Mouse (Mus musculus) hindbrain, embryonic 14.5 days (tissue): Measurements from ENCODE around the gene Gnb1l. TPM values are rescaled to one million over a fixed set of nuclear protein-coding genes. Genes with fewer than 3 reads are reported as not detected.
A peak's percentile ranks its signal among the peaks of the same experiment; 100 is the strongest.

Experiments
- ATAC-seq: fragments of 200-750 bp; cut with Nextera tagmentation; 2 replicates; pipeline ENCODE4 v1.8.0; 2017; ENCODE audit warnings: moderate number of reproducible peaks, mild to moderate bottlenecking, moderate TSS enrichment, moderate library complexity; ENCODE audit not compliant: low FRiP score
- DNase-seq: peaks from one replicate; pipeline ENCODE4 v3.0.0-alpha.2; 2015; ENCODE audit warnings: low spot score
- H3K27ac ChIP-seq: fragments of 300-500 bp; sonication (generic); 2 replicates; pipeline ENCODE4 v1.5.1; 2014; ENCODE audit warnings: mild to moderate bottlenecking, moderate library complexity
- H3K27me3 ChIP-seq: fragments of 300-500 bp; sonication (generic); 2 replicates; pipeline ENCODE4 v1.6.1; 2014; ENCODE audit warnings: mild to moderate bottlenecking, low read length, mixed read lengths; ENCODE audit not compliant: control insufficient read depth, insufficient read depth
- H3K36me3 ChIP-seq: fragments of 300-500 bp; sonication (generic); replicated peaks from 2 replicates; pipeline ENCODE4 v1.6.1; 2014; ENCODE audit not compliant: control insufficient read depth, insufficient read depth
- H3K4me1 ChIP-seq: fragments of 300-500 bp; sonication (generic); replicated peaks from 2 replicates; pipeline ENCODE4 v1.6.1; 2014; ENCODE audit warnings: antibody characterized with exemption, low read length, mixed read lengths; ENCODE audit not compliant: control insufficient read depth, insufficient read depth
- H3K4me2 ChIP-seq: fragments of 300-500 bp; sonication (generic); replicated peaks from 2 replicates; pipeline ENCODE4 v1.6.1; 2014; ENCODE audit warnings: mild to moderate bottlenecking, moderate library complexity
- H3K4me3 ChIP-seq: fragments of 300-500 bp; sonication (generic); replicated peaks from 2 replicates; pipeline ENCODE4 v1.5.1; 2014; ENCODE audit warnings: mild to moderate bottlenecking, low read length
- H3K9ac ChIP-seq: fragments of 300-500 bp; sonication (generic); 2 replicates; pipeline ENCODE4 v1.6.1; 2014
- H3K9me3 ChIP-seq: fragments of 300-500 bp; sonication (generic); 2 replicates; pipeline ENCODE4 v1.6.1; 2016; ENCODE audit warnings: low read length; ENCODE audit not compliant: control insufficient read depth
- WGBS: fragments of 180-500 bp; shearing (Covaris S2); extraction: QIAGEN DNeasy Blood & Tissue Kit; methylation state at CpG from one replicate; pipeline ENCODE4 v1.1.7; 2014; 5-methylcytosine and 5-hydroxymethylcytosine counted together
- polyA plus RNA-seq: library from polyadenylated mRNA; unstranded; fragments of >200 nt; fragmentation: Nextera tagmentation; extraction: Ambion mirVana; gene quantifications from 2 replicates; pipeline ENCODE4 v1.2.1, GENCODE M21; 2014

The Gnb1l gene
- polyA plus RNA-seq, 1 experiment from 2014 or later, result 13.2 TPM

DNA sequence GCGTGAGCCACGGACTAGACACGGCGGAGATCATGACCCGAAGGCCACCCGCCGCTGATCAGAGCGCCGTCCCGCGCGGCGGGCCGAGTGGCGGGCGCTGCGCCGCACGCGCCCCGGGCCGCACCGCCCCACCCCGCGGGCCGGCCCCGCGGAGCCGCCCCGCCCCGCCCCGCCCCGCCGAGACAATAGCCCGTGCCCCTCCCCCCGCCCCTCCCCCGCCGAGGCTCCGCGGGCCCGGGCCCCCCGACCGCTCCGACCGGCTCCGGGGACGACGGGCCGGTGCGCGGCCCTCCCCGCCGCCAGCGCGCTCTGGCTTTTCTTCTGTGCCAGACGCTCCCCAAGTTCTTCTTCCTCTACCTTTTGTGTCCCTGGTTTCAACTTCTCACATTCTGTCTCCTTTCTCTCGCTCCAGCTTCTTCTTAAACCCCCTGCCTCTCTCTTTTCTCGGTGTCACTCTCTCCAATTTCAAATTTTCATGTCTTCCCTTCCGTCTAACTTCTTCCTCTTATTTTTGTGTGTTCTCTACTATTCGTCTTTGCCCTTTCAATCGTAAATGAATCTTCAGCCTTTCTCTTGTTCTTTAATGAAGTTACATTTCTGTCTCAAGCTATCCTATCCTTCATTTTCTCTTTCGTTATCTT is 88.5 kb downstream of the Gnb1l start:
- WGBS, result 2% methylated on average over 26 of the region's 62 CpGs
- no peaks in the 10 kb centered on the region for H3K9me3 ChIP-seq
- peak overlapping the region; percentile 40 for H3K9ac ChIP-seq
- peaks cover 93% of the 10 kb centered on the region for H3K27me3 ChIP-seq
- peak overlapping the region; percentile 53 for H3K4me2 ChIP-seq
- ATAC-seq, result no peak
- DNase-seq, result no peak
- peaks cover 21% of the 10 kb centered on the region for H3K4me1 ChIP-seq
- H3K4me3 ChIP-seq, result peak overlapping the region; percentile 33
- no peaks in the 10 kb centered on the region for H3K36me3 ChIP-seq
- no peak overlapping the region for H3K27ac ChIP-seq

- Histone ChIP-seq H3K9me3 (no peaks in the 10 kb centered on the region), H3K4me2 (peak overlapping the region; percentile 53), H3K36me3 (no peaks in the 10 kb centered on the region), H3K9ac (no peak overlapping the region), H3K4me1 (peaks cover 16% of the 10 kb centered on the region), H3K27me3 (peaks cover 90% of the 10 kb centered on the region), H3K4me3 (peak overlapping the region; percentile 17; the same call in 1 of the 2 replicates), H3K27ac (no peak overlapping the region)
- 1% methylated on average over 49 of the region's 57 CpGs for WGBS
- ATAC-seq, result peak; percentile 34; the same call in 1 of the 2 replicates
- DNase-seq, result no peak
Observed at GRCm38 (mm10) chr16:18587847-18588737, 89.6 kb downstream of the Gnb1l start.

DNA sequence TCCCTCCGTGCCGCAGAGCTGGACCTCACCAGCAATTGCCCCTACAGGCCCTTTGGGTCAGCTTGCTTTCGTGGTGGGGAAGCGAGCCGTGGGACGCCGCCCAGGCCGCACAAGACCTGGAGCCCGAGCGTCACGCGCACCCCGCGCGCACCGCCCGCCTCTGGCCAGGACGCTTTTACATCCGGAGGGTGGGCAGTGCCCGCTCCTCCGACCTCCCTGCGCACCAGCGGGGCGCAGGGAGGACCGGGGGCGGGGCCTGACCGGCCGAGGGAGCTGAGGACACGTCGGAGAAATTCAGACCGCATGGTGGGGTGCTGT is 90.2 kb downstream of the Gnb1l start:
- H3K27ac ChIP-seq, result no peak overlapping the region
- no peak overlapping the region for H3K4me2 ChIP-seq
- H3K36me3 ChIP-seq, result no peaks in the 10 kb centered on the region
- H3K4me3 ChIP-seq, result no peak overlapping the region
- no peak overlapping the region for H3K9ac ChIP-seq
- peaks cover 16% of the 10 kb centered on the region for H3K4me1 ChIP-seq
- ATAC-seq, result no peak
- H3K9me3 ChIP-seq, result no peaks in the 10 kb centered on the region
- peaks cover 89% of the 10 kb centered on the region for H3K27me3 ChIP-seq
- no peak for DNase-seq
- 3% methylated on average over 31 of the region's 31 CpGs for WGBS

DNA sequence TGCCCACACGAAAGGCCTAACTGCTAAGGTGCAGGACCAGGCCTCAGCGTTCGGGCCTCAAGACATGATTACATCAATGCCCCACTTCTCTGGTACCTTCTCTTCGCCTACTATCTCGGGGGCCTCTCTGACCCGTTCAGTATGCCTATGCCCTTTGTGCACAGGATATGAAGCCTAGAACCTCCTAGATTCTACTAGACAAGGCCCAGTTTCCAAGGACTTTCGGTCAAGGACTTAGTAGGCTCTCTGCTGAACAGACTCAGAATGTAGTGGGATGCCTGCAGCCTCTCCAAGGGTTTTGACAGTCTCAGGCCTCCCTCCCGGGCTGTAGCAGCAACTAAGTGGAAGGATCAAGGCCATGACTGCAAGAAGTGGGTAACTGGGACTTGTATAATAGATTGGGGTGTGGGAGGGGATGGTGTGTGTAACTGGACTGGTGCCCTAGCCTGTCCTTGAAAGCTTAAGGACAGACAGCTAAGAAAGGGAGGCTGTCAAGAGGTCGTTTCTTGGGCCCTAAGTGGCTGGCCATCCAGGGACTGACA is 90.6 kb downstream of the Gnb1l start:
- WGBS, result 14% methylated on average over 9 of the region's 9 CpGs
- DNase-seq (no peak), ATAC-seq (no peak)
- Histone ChIP-seq H3K27me3 (peaks cover 85% of the 10 kb centered on the region), H3K9ac (no peak overlapping the region), H3K9me3 (no peaks in the 10 kb centered on the region), H3K36me3 (no peaks in the 10 kb centered on the region), H3K4me2 (no peak overlapping the region), H3K4me1 (peaks cover 16% of the 10 kb centered on the region), H3K27ac (no peak overlapping the region), H3K4me3 (no peak overlapping the region)

- 2% methylated on average over 48 of the region's 48 CpGs for WGBS
Observed at GRCm38 (mm10) chr16:18589804-18590790, 91.6 kb downstream of the Gnb1l start, which contains the start of gene Tbx1. Gene Tbx1 (minus strand): TSS chr16:18590671.

DNA sequence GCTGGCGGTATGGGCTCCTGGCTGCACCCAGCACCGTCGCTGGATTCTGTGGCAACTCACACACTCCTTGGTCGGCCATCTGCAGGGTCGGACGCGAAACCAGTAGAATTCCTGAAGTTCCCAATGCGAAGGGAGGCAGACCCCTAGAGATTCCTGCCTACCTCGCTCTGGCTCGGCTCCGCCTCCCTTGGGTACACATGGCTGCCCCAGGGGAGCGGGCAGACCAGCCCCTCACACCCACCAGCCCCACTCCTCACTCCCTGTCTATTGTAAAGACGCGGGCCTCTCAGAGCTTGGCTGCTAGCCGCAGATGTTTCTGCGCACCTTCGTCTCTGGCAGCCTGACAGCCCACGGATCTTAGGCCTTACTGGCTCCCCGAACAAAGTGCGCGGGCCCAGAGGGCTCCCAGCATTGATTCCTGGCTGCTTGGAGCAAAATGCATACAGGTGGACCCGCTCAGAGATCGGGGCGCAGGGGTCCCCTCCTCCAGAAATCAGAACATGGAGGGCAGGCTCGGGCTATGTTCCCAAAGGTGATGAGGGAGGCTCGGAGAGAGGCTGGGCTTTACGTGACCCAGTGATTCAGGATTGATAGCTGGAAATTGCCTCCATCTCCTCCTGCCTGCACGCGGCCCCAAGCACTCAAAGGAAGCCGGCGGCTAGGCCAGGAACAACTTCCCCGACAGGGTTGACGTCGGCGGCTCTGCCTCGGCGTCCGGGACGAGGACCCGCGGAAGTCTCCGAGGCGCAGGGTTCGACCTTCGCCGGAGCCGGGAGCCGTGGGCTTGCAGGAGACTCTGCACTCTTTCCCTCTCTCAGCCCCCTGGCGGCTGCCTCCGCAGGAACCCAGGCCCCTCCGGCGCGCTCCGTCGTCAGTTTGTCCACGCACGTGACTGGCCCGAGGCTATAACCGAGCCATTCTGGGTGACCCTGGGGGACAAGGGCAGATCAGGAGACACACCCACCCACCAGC is 92.8 kb downstream of the Gnb1l start:
- Histone ChIP-seq H3K9me3 (no peaks in the 10 kb centered on the region), H3K4me3 (peak overlapping the region; percentile 17; the same call in 1 of the 2 replicates), H3K27me3 (peaks cover 63% of the 10 kb centered on the region), H3K27ac (no peak overlapping the region), H3K9ac (no peak overlapping the region), H3K4me2 (peak overlapping the region; percentile 35), H3K4me1 (peaks cover 14% of the 10 kb centered on the region), H3K36me3 (no peaks in the 10 kb centered on the region)
- ATAC-seq (no peak), DNase-seq (no peak)
- under 1% methylated on average over 59 of the region's 59 CpGs for WGBS

More at GRCm38 (mm10) chr16:18589804-18590790, 91.6 kb downstream of the Gnb1l start, which contains the start of gene Tbx1:
- Histone ChIP-seq H3K36me3 (no peaks in the 10 kb centered on the region), H3K27ac (no peak within 1 kb of the TSS), H3K9ac (no peak within 1 kb of the TSS), H3K4me1 (peaks cover 16% of the 10 kb centered on the region), H3K27me3 (peaks cover 75% of the 10 kb centered on the region), H3K4me3 (peak within 1 kb of the TSS; percentile 17), H3K4me2 (peak within 1 kb of the TSS; percentile 35), H3K9me3 (no peaks in the 10 kb centered on the region)
- DNase-seq (no peak), ATAC-seq (no peak)

DNA sequence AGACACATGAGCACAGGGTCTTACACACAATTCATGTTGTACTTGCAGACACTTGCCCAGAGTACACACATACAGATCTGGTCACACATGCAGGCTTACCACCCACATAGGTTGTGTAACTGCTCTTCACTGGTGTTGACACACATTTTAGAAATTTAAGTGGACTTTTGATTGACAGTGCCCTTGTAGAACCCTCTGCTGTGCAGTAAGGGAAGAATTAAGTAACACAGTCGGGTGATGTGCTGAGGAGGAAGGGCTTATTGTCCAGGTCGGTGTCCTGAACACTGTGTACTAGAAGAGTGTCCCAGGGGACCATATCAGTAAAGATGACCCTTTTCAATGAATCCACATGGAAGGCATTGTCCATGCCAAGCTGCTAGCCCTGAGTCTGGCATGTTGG is 95.4 kb downstream of the Gnb1l start:
- H3K27me3 ChIP-seq, result peaks cover 44% of the 10 kb centered on the region
- ATAC-seq, result no peak
- WGBS, result 72% methylated on average over 2 of the region's 2 CpGs

DNA sequence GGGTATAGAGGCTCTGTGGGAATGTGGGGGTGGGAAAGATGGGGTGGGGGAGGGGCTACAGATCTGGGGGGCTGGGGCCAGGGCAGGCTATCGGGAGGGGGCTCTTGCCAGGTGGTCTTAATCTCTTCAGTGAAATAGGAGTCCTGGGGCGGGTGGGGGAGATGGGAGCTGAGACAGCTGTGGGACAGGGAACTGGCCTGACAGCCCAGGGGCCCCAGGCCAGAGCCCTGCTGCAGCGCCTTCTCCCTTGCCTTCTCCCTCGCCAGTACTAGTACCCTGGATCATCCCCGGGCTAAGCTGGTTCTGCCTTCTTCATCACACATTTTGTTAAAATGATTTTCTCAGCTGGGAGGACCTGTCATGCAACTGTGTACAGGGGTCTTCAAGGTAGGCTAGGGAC is 97.7 kb downstream of the Gnb1l start:
- H3K36me3 ChIP-seq, result no peaks in the 10 kb centered on the region
- no peak overlapping the region for H3K4me2 ChIP-seq
- no peak for DNase-seq
- H3K27me3 ChIP-seq, result peaks cover 20% of the 10 kb centered on the region
- H3K27ac ChIP-seq, result no peak overlapping the region
- ATAC-seq, result 0 out of 2 replicates have a peak, but pooled peaks have one; percentile 38
- H3K9ac ChIP-seq, result no peak overlapping the region
- peaks cover 4% of the 10 kb centered on the region; the same call in 1 of the 2 replicates for H3K4me1 ChIP-seq
- no peaks in the 10 kb centered on the region for H3K9me3 ChIP-seq
- WGBS, result 68% methylated on average over 5 of the region's 5 CpGs
- no peak overlapping the region for H3K4me3 ChIP-seq

More for the DNA sequence above, 95.4 kb downstream of the Gnb1l start:
- H3K9me3 ChIP-seq, result no peaks in the 10 kb centered on the region
- H3K9ac ChIP-seq, result no peak overlapping the region
- H3K36me3 ChIP-seq, result no peaks in the 10 kb centered on the region
- no peak overlapping the region for H3K4me2 ChIP-seq
- no peak overlapping the region for H3K4me3 ChIP-seq
- H3K4me1 ChIP-seq, result peaks cover 9% of the 10 kb centered on the region
- no peak overlapping the region for H3K27ac ChIP-seq
- no peak for DNase-seq
